Comparison of ENCODE assay signal across 15 mouse cellular contexts in genomic region chr9:118741268-118741667, GRCm38 (mm10).
DNase-seq lines count a peak whose midpoint lies in the region; ATAC-seq and TF ChIP-seq lines count a peak whose summit lies in the region.
"Had no signal": no experiment of that assay in that cellular context is flagged by ENCODE, and none has a peak within 500 bp of the region (broad histone marks: within the 10 kb centered on the region; RNA-seq: fewer than 3 reads in every experiment).

No protein-coding gene starts in this region.

- peak overlapping the region; percentile 25; the same call in 1 of the 2 replicates for H3K9ac ChIP-seq in heart, embryonic 14.5 days (ENCODE audit: low read length)
- H3K9ac ChIP-seq in lung, embryonic 14.5 days: no peak overlapping the region
- no peak overlapping the region for H3K9ac ChIP-seq in stomach, postnatal 0 days (ENCODE audit: low read length)
- H3K9ac ChIP-seq: hindbrain, embryonic 14.5 days; midbrain, embryonic 13.5 days had no signal

- H3K4me1 ChIP-seq in heart, embryonic 14.5 days (ENCODE audit: control insufficient read depth in 2 of 2, insufficient read depth in 2 of 2, low read length in 2 of 2): peaks cover 31 to 48% of the 10 kb centered on the region in 2 experiments
- H3K4me1 ChIP-seq in lung, embryonic 14.5 days (ENCODE audit: insufficient read depth): peaks cover 23% of the 10 kb centered on the region
- 0 out of 2 replicates have a peak, but pooled peaks cover 2% of the 10 kb centered on the region for H3K4me1 ChIP-seq in stomach, postnatal 0 days (replicated peaks; ENCODE audit: control insufficient read depth, insufficient read depth)
- H3K4me1 ChIP-seq: midbrain, embryonic 13.5 days had no signal

- H3K27ac ChIP-seq in heart, embryonic 14.5 days (replicated peaks in 1 of 2; ENCODE audit: control insufficient read depth in 1 of 2, insufficient read depth in 1 of 2, low read depth in 2 of 2, low read length in 2 of 2): peak overlapping the region; percentile 51 to 71
- H3K27ac ChIP-seq in lung, embryonic 14.5 days (ENCODE audit: low read depth): peak overlapping the region; percentile 77
- H3K27ac ChIP-seq in stomach, postnatal 0 days (replicated peaks): 0 out of 2 replicates have a peak overlapping the region, but pooled peaks have one; percentile 18
- H3K27ac ChIP-seq: hindbrain, embryonic 14.5 days; midbrain, embryonic 13.5 days had no signal

- H3K9me3 ChIP-seq in heart, embryonic 14.5 days (ENCODE audit: control insufficient read depth, low read length): peaks cover 5% of the 10 kb centered on the region; the same call in 1 of the 2 replicates
- no peaks in the 10 kb centered on the region for H3K9me3 ChIP-seq in lung, embryonic 14.5 days (ENCODE audit: low read depth, low read length)
- H3K9me3 ChIP-seq in stomach, postnatal 0 days (ENCODE audit: control insufficient read depth, low read length): no peaks in the 10 kb centered on the region
- H3K9me3 ChIP-seq: midbrain, embryonic 13.5 days had no signal

- TF ChIP-seq CTCF in lung, embryonic 14.5 days (IDR thresholded peaks at IDR 0.05; ENCODE audit: low read depth): no peak
- TF ChIP-seq CTCF in stomach, postnatal 0 days (IDR thresholded peaks at IDR 0.05; ENCODE audit: low read depth): no peak

- no peak; the same call in 1 of the 2 replicates for ATAC-seq in heart, embryonic 14.5 days (ENCODE audit: insufficient number of reproducible peaks, insufficient read depth, low FRiP score, low read depth)
- 0 out of 2 replicates have a peak, but pooled peaks have one; percentile 8 for ATAC-seq in lung, embryonic 14.5 days (ENCODE audit: insufficient read depth)
- no peak for ATAC-seq in stomach, postnatal 0 days (ENCODE audit: low FRiP score, low TSS enrichment)
- ATAC-seq: CD4-positive, CD25-positive, alpha-beta regulatory T cell, adult 4 months; forebrain, embryonic 16.5 days; intestine, postnatal 0 days; midbrain, embryonic 13.5 days had no signal

- no peak overlapping the region for H3K4me3 ChIP-seq in heart, embryonic 14.5 days (ENCODE audit: control insufficient read depth in 1 of 2, insufficient read depth in 1 of 2, low read depth in 1 of 2, low read length in 2 of 2)
- no peak overlapping the region for H3K4me3 ChIP-seq in lung, embryonic 14.5 days (ENCODE audit: low read depth, low read length)
- no peak overlapping the region for H3K4me3 ChIP-seq in stomach, postnatal 0 days (ENCODE audit: low read depth, low read length)
- H3K4me3 ChIP-seq: midbrain, embryonic 13.5 days had no signal

- no peaks in the 10 kb centered on the region for H3K27me3 ChIP-seq in heart, embryonic 14.5 days (ENCODE audit: control insufficient read depth, insufficient read depth, low read length)
- no peaks in the 10 kb centered on the region for H3K27me3 ChIP-seq in lung, embryonic 14.5 days (ENCODE audit: insufficient read depth, low read length)
- no peaks in the 10 kb centered on the region for H3K27me3 ChIP-seq in stomach, postnatal 0 days (ENCODE audit: control insufficient read depth, insufficient read depth, low read length)
- H3K27me3 ChIP-seq: midbrain, embryonic 13.5 days had no signal

- TF ChIP-seq EP300 in stomach, postnatal 0 days (optimal IDR thresholded peaks at IDR 0.05): no peak

- 30% methylated on average over 9 of the region's 9 CpGs for WGBS in heart, embryonic 14.5 days
- WGBS in lung, embryonic 14.5 days: 59% methylated on average over 9 of the region's 9 CpGs
- WGBS in stomach, postnatal 0 days: 53% methylated on average over 9 of the region's 9 CpGs

- H3K4me2 ChIP-seq in heart, embryonic 14.5 days (ENCODE audit: low read length): peak overlapping the region; percentile 26
- no peak overlapping the region; the same call in 1 of the 2 replicates for H3K4me2 ChIP-seq in lung, embryonic 14.5 days
- no peak overlapping the region for H3K4me2 ChIP-seq in stomach, postnatal 0 days (replicated peaks; ENCODE audit: low read depth)
- H3K4me2 ChIP-seq: hindbrain, embryonic 14.5 days; midbrain, embryonic 13.5 days had no signal

- peak; percentile 20 for DNase-seq in kidney, adult 9 months
- no peak for DNase-seq in kidney, postnatal 4 days
- DNase-seq in lung, embryonic 14.5 days: peak; percentile 51
- DNase-seq in stomach, postnatal 0 days (ENCODE audit: low spot score): no peak
- no peak for DNase-seq in layer of hippocampus, adult 9-11 months
- no peak for DNase-seq in layer of hippocampus, adult 18-20 months (ENCODE audit: low spot score in 2 of 2)
- DNase-seq: cerebellum, adult 9-10 months; gastrocnemius, postnatal 14 days; right cerebral cortex, postnatal 4 days had no signal

- 0 out of 2 replicates have a peak, but pooled peaks cover 4% of the 10 kb centered on the region for H3K36me3 ChIP-seq in heart, embryonic 14.5 days (ENCODE audit: control insufficient read depth, insufficient read depth, low read length)
- peaks cover 3% of the 10 kb centered on the region; the same call in 1 of the 2 replicates for H3K36me3 ChIP-seq in lung, embryonic 14.5 days (ENCODE audit: insufficient read depth)
- H3K36me3 ChIP-seq in stomach, postnatal 0 days (ENCODE audit: control insufficient read depth, insufficient read depth, low read length): no peaks in the 10 kb centered on the region
- H3K36me3 ChIP-seq: midbrain, embryonic 13.5 days had no signal

Comparison
In these comparisons a context has a peak if more than half of its experiments do, and no peak if none do; other contexts are left out.
1. DNase-seq: peak in kidney, adult 9 months (single experiment) and lung, embryonic 14.5 days (single experiment); none in kidney, postnatal 4 days (0 of 2), stomach, postnatal 0 days (single experiment), layer of hippocampus, adult 9-11 months (single experiment) and layer of hippocampus, adult 18-20 months (0 of 2).
2. H3K27ac ChIP-seq: peak in every context shown above with its lines; median percentile 77 in lung, embryonic 14.5 days; 61 in heart, embryonic 14.5 days; 18 in stomach, postnatal 0 days.